Mouse (Mus musculus) hindbrain, postnatal 0 days (tissue): Measurements from ENCODE around the gene Slc22a23. TPM values are rescaled to one million over a fixed set of nuclear protein-coding genes. Genes with fewer than 3 reads are reported as not detected.
A peak's percentile ranks its signal among the peaks of the same experiment; 100 is the strongest.

Experiments used
- ATAC-seq: fragments of 200-750 bp; cut with Nextera tagmentation; 2 replicates; pipeline ENCODE4 v1.8.0; 2017; ENCODE audit warnings: mild to moderate bottlenecking, moderate TSS enrichment, moderate library complexity
- DNase-seq: peaks from one replicate; pipeline ENCODE4 v3.0.0-alpha.2; 2015; ENCODE audit warnings: low spot score
- H3K27ac ChIP-seq: fragments of 300-500 bp; sonication (generic); 2 replicates; pipeline ENCODE4 v1.5.1; 2014; ENCODE audit warnings: mild to moderate bottlenecking
- H3K27me3 ChIP-seq: fragments of 300-500 bp; sonication (generic); 2 replicates; pipeline ENCODE4 v1.6.1; 2014; ENCODE audit warnings: low read length, mixed read lengths; ENCODE audit not compliant: insufficient read depth
- H3K36me3 ChIP-seq: fragments of 300-500 bp; sonication (generic); 2 replicates; pipeline ENCODE4 v1.6.1; 2014; ENCODE audit warnings: low read length, mixed read lengths; ENCODE audit not compliant: insufficient read depth
- H3K4me1 ChIP-seq: fragments of 300-500 bp; sonication (generic); 2 replicates; pipeline ENCODE4 v1.6.1; 2014; ENCODE audit warnings: antibody characterized with exemption, low read length, mixed read lengths; ENCODE audit not compliant: insufficient read depth
- H3K4me2 ChIP-seq: fragments of 300-500 bp; sonication (generic); 2 replicates; pipeline ENCODE4 v1.6.1; 2014; ENCODE audit warnings: low read depth, mild to moderate bottlenecking, low read length, moderate library complexity, mixed read lengths
- H3K4me3 ChIP-seq: fragments of 300-500 bp; sonication (generic); 2 replicates; pipeline ENCODE4 v1.5.1; 2014; ENCODE audit warnings: low read length
- H3K9ac ChIP-seq: fragments of 300-500 bp; sonication (generic); replicated peaks from 2 replicates; pipeline ENCODE4 v1.6.1; 2014; ENCODE audit warnings: mild to moderate bottlenecking, low read length, moderate library complexity, mixed read lengths
- H3K9me3 ChIP-seq: fragments of 300-500 bp; sonication (generic); 2 replicates; pipeline ENCODE4 v1.6.1; 2016; ENCODE audit warnings: low read length, mixed read lengths
- CTCF ChIP-seq: IDR thresholded peaks from 2 replicates; pipeline ENCODE4 v1.5.1; 2016; ENCODE audit warnings: antibody characterized with exemption, control low read depth, low read depth
- WGBS: fragments of 180-500 bp; shearing (Covaris S2); extraction: QIAGEN DNeasy Blood & Tissue Kit; methylation state at CpG from one replicate; pipeline ENCODE4 v1.1.7; 2014; 5-methylcytosine and 5-hydroxymethylcytosine counted together
- polyA plus RNA-seq: library from polyadenylated mRNA; unstranded; fragments of >200 nt; fragmentation: Nextera tagmentation; extraction: Ambion mirVana; gene quantifications from 2 replicates; pipeline ENCODE4 v1.2.1, GENCODE M21; 2015
- total RNA-seq: library from RNA; depleted of rRNA; stranded (reverse); fragments of >200 nt; gene quantifications from 2 replicates; pipeline ENCODE4 v1.2.3, GENCODE M21; 2014

Slc22a23 gene
- total and polyA plus RNA-seq, 2 experiments from 2014 or later = 12.9 to 136 TPM

DNA sequence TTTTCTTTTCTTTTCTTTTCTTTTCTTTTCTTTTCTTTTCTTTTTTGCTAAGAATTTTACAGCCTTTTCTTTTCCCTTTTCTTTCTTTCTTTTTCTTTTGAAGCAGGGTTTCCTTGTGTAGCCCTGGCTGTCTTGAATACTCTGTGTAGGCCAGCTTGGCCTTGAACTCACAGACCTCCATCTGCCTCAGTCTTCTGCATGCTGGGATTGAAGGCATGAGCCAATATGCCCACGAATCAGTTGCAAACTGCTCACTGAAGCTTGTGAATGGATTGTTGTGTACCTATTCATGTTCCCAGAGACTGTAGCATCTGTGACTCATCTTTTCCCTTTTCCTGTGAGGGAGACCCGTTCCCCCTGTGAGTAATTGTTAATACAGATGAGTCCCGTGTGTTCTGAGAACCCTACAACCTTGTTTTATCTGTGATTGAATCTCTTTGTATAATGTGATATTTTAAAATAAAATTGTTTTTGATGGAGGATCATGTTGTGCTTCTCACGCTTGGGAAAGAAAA is 133.7 kb downstream of the Slc22a23 start:
- Histone ChIP-seq H3K36me3 (no peaks in the 10 kb centered on the region), H3K9ac (no peak overlapping the region), H3K27ac (no peak overlapping the region), H3K4me2 (no peak overlapping the region), H3K4me1 (no peaks in the 10 kb centered on the region), H3K4me3 (no peak overlapping the region), H3K9me3 (no peaks in the 10 kb centered on the region), H3K27me3 (no peaks in the 10 kb centered on the region)
- TF ChIP-seq CTCF = no peak
- no peak for DNase-seq
- 60% methylated on average over 4 of the region's 4 CpGs for WGBS
- no peak for ATAC-seq

GRCm38 (mm10) chr13:34207714-34208470 is 137.1 kb downstream of the Slc22a23 start:
- H3K4me1 ChIP-seq = no peaks in the 10 kb centered on the region
- no peak for DNase-seq

GRCm38 (mm10) chr13:34205216-34205615 is 139.8 kb downstream of the Slc22a23 start:
- no peak overlapping the region for H3K27ac ChIP-seq
- no peak overlapping the region for H3K4me3 ChIP-seq
- no peak for DNase-seq
- no peaks in the 10 kb centered on the region for H3K4me1 ChIP-seq
- no peaks in the 10 kb centered on the region for H3K27me3 ChIP-seq
- TF ChIP-seq CTCF = no peak
- 74% methylated on average over 3 of the region's 3 CpGs for WGBS
- no peaks in the 10 kb centered on the region for H3K9me3 ChIP-seq
- H3K9ac ChIP-seq = no peak overlapping the region
- H3K36me3 ChIP-seq = no peaks in the 10 kb centered on the region
- no peak overlapping the region for H3K4me2 ChIP-seq
- no peak for ATAC-seq

More at GRCm38 (mm10) chr13:34207714-34208470, 137.1 kb downstream of the Slc22a23 start:
- Histone ChIP-seq H3K4me3 (no peak overlapping the region), H3K36me3 (no peaks in the 10 kb centered on the region), H3K9me3 (no peaks in the 10 kb centered on the region), H3K4me2 (no peak overlapping the region), H3K27me3 (no peaks in the 10 kb centered on the region), H3K9ac (no peak overlapping the region), H3K27ac (no peak overlapping the region)
- TF ChIP-seq CTCF = no peak
- no peak for ATAC-seq
- 71% methylated on average over 6 of the region's 6 CpGs for WGBS

DNA sequence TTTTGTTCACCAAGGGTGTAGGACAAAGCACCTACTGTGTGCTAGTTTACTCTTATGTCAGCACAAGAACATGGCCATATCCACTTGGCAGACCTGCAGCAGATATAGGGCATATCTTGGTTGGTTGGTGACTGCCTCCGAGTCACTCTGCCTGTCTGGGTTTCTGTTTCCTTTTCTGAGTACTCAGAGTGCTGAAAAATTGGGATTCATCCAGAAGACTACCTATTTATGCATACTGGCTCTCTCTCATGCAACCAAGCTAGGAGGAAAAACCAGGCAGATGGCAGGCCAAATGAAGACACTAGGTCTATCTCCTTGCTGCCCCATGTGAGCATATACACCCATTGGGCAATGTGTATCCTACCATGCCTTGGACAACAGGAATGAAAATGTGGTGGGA is 149.3 kb downstream of the Slc22a23 start:
- Histone ChIP-seq H3K9ac (no peak overlapping the region), H3K36me3 (peaks cover 33% of the 10 kb centered on the region)

DNA sequence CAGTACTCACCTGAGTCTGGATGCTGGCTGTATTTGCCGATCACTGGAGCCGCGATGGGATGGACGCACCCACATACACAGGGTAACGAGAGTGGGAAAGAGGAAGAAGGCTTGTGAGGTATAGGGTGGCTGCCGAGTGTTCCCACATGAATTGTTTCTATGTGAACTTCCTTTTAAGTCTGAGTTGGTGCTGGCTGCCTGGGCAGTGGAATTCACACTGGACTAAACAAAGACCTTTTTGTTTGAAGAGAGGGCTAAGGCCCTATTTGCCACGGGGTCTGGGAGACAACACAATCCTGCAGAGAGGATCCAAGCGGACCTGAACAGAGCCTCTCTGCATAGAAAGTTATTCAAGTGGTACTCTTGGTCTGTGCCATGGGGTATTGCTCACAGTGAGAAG is 151.6 kb downstream of the Slc22a23 start:
- H3K27ac ChIP-seq = peak overlapping the region; percentile 12; the same call in 1 of the 2 replicates

More for the DNA sequence above, 149.3 kb downstream of the Slc22a23 start:
- no peak overlapping the region for H3K4me3 ChIP-seq
- no peak overlapping the region for H3K27ac ChIP-seq
- H3K9me3 ChIP-seq = no peaks in the 10 kb centered on the region
- H3K4me2 ChIP-seq = no peak overlapping the region
- H3K27me3 ChIP-seq = no peaks in the 10 kb centered on the region
- DNase-seq (no peak), ATAC-seq (no peak)
- WGBS = 81% methylated on average over 1 of the region's 1 CpGs
- no peak for TF ChIP-seq CTCF
- H3K4me1 ChIP-seq = no peaks in the 10 kb centered on the region

GRCm38 (mm10) chr13:34192414-34193191 is 152.4 kb downstream of the Slc22a23 start:
- Histone ChIP-seq H3K4me1 (no peaks in the 10 kb centered on the region), H3K4me3 (no peak overlapping the region), H3K27me3 (no peaks in the 10 kb centered on the region), H3K36me3 (peaks cover 30% of the 10 kb centered on the region), H3K9ac (no peak overlapping the region), H3K27ac (no peak overlapping the region), H3K9me3 (no peaks in the 10 kb centered on the region), H3K4me2 (no peak overlapping the region)
- DNase-seq (peak; percentile 58), ATAC-seq (peak; percentile 81)
- 50% methylated on average over 8 of the region's 8 CpGs for WGBS
- TF ChIP-seq CTCF = peak; percentile 65

More for the DNA sequence above, 151.6 kb downstream of the Slc22a23 start:
- H3K27me3 ChIP-seq = no peaks in the 10 kb centered on the region
- H3K4me2 ChIP-seq = no peak overlapping the region
- H3K36me3 ChIP-seq = peaks cover 33% of the 10 kb centered on the region
- H3K4me1 ChIP-seq = no peaks in the 10 kb centered on the region
- H3K4me3 ChIP-seq = no peak overlapping the region
- DNase-seq (no peak), ATAC-seq (peak; percentile 41)
- no peak overlapping the region for H3K9ac ChIP-seq
- no peak for TF ChIP-seq CTCF
- no peaks in the 10 kb centered on the region for H3K9me3 ChIP-seq
- 36% methylated on average over 8 of the region's 8 CpGs for WGBS
